Mouse (Mus musculus) hindlimb bud, embryonic 11.5 days (tissue): ENCODE data around the gene Irgm1.

ENCODE experiments used
- DNase-seq: peaks from one replicate; pipeline ENCODE4 v3.0.0-alpha.2; 2012; ENCODE audit warnings: low read depth, low spot score; ENCODE audit errors: extremely low spot score

Gene Irgm1

DNA sequence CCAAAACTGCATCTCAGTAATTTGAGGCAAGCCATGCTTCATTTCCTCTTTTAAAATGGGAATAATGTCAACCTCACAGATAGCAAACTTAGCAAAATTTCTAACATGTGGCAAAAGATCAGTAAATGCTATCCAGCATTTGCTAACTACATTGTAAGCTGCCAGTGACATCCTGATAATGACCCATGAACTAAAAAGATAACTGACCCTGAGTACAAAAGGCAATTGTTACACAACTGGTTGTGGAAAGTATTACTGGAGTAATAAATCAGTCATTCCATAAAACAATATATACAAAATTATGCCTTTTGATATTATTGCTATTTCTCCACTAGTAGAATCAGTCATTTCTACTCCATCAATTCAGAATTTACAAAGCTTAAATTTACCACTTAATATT is 57.7 kb downstream of the Irgm1 start:
- DNase-seq: no peak
